Mouse (Mus musculus): ENCODE results near the gene 2610008E11Rik. TPM values are rescaled to one million over a fixed set of nuclear protein-coding genes. Genes with fewer than 3 reads are reported as not detected.

2610008E11Rik gene
- polyA plus RNA-seq (2014; fragmentation: Illumina TruSeq; extraction: RNeasy Lipid Tissue Mini Kit (QIAGEN cat#74804); ENCODE audit: insufficient read depth, low read depth, low replicate concordance): 8.4 TPM

GRCm38 (mm10) chr10:79097161-79097754 lies at the start of gene 2610008E11Rik:
2610008E11Rik (minus strand) TSS chr10:79097600.

GRCm38 (mm10) chr10:79028441-79028840 lies 69.0 kb downstream of the 2610008E11Rik start, which contains the start of gene Olfr57:
Olfr57 (plus strand) TSS chr10:79028741.

Other genes starting within 250 kb of the 2610008E11Rik start
- gene Olfr1356, start 245.4 kb downstream of the 2610008E11Rik start, polyA plus RNA-seq (2014; fragmentation: Illumina TruSeq; extraction: RNeasy Lipid Tissue Mini Kit (QIAGEN cat#74804); ENCODE audit: insufficient read depth, low read depth, low replicate concordance): not detected
- not detected for gene Olfr1355, start 222.1 kb downstream of the 2610008E11Rik start, polyA plus RNA-seq (2014; fragmentation: Illumina TruSeq; extraction: RNeasy Lipid Tissue Mini Kit (QIAGEN cat#74804); ENCODE audit: insufficient read depth, low read depth, low replicate concordance)
- gene Olfr1354, start 184.4 kb downstream of the 2610008E11Rik start, polyA plus RNA-seq (2014; fragmentation: Illumina TruSeq; extraction: RNeasy Lipid Tissue Mini Kit (QIAGEN cat#74804); ENCODE audit: insufficient read depth, low read depth, low replicate concordance): not detected
- gene Olfr8, start 147.0 kb downstream of the 2610008E11Rik start, polyA plus RNA-seq (2014; fragmentation: Illumina TruSeq; extraction: RNeasy Lipid Tissue Mini Kit (QIAGEN cat#74804); ENCODE audit: insufficient read depth, low read depth, low replicate concordance): not detected
- gene Olfr1353, start 134.3 kb downstream of the 2610008E11Rik start, polyA plus RNA-seq (2014; fragmentation: Illumina TruSeq; extraction: RNeasy Lipid Tissue Mini Kit (QIAGEN cat#74804); ENCODE audit: insufficient read depth, low read depth, low replicate concordance): not detected
- gene Olfr1352, start 116.5 kb downstream of the 2610008E11Rik start, polyA plus RNA-seq (2014; fragmentation: Illumina TruSeq; extraction: RNeasy Lipid Tissue Mini Kit (QIAGEN cat#74804); ENCODE audit: insufficient read depth, low read depth, low replicate concordance): not detected
- not detected for gene Olfr1351, start 85.1 kb downstream of the 2610008E11Rik start, polyA plus RNA-seq (2014; fragmentation: Illumina TruSeq; extraction: RNeasy Lipid Tissue Mini Kit (QIAGEN cat#74804); ENCODE audit: insufficient read depth, low read depth, low replicate concordance)
- not detected for gene Olfr57, start 68.9 kb downstream of the 2610008E11Rik start, polyA plus RNA-seq (2014; fragmentation: Illumina TruSeq; extraction: RNeasy Lipid Tissue Mini Kit (QIAGEN cat#74804); ENCODE audit: insufficient read depth, low read depth, low replicate concordance)
- gene Vmn2r80, start 51.2 kb upstream of the 2610008E11Rik start, polyA plus RNA-seq (2014; fragmentation: Illumina TruSeq; extraction: RNeasy Lipid Tissue Mini Kit (QIAGEN cat#74804); ENCODE audit: insufficient read depth, low read depth, low replicate concordance): not detected
- gene Vmn2r81, start 150.1 kb upstream of the 2610008E11Rik start, polyA plus RNA-seq (2014; fragmentation: Illumina TruSeq; extraction: RNeasy Lipid Tissue Mini Kit (QIAGEN cat#74804); ENCODE audit: insufficient read depth, low read depth, low replicate concordance): not detected